Mouse (Mus musculus) liver, adult 2 months (tissue): Measurements from ENCODE around the gene Gcnt7. TPM values are rescaled to one million over a fixed set of nuclear protein-coding genes. Genes with fewer than 3 reads are reported as not detected.
A peak's percentile ranks its signal among the peaks of the same experiment; 100 is the strongest.

Experiments
- DNase-seq: peaks from one replicate; pipeline ENCODE4 v3.0.0-alpha.2; 2011; ENCODE audit warnings: low read depth, low spot score; ENCODE audit errors: extremely low read depth
- H3K27ac ChIP-seq: fragments of 200-500 bp; replicated peaks from 2 replicates; pipeline ENCODE4 v1.5.1; 2012; ENCODE audit warnings: low read depth, mild to moderate bottlenecking, control low read depth, inconsistent platforms, low read length; ENCODE audit not compliant: insufficient read depth
- H3K27me3 ChIP-seq: fragments of 200-500 bp; 2 replicates; pipeline ENCODE4 v1.6.1; 2012; ENCODE audit warnings: mild to moderate bottlenecking, moderate library complexity, low read length, inconsistent platforms; ENCODE audit not compliant: control insufficient read depth, insufficient read depth
- H3K36me3 ChIP-seq: fragments of 200-500 bp; 2 replicates; pipeline ENCODE4 v1.6.1; 2012; ENCODE audit warnings: low read length, inconsistent platforms; ENCODE audit not compliant: control insufficient read depth, insufficient read depth
- H3K4me1 ChIP-seq: fragments of 200-500 bp; 2 replicates; pipeline ENCODE4 v1.6.1; 2011; ENCODE audit warnings: low read length; ENCODE audit not compliant: control insufficient read depth, insufficient read depth
- H3K4me3 ChIP-seq: fragments of 200-500 bp; 2 replicates; pipeline ENCODE4 v1.5.1; 2011; ENCODE audit warnings: low read depth, mild to moderate bottlenecking, control low read depth, low read length, moderate library complexity; ENCODE audit not compliant: insufficient read depth
- H3K79me2 ChIP-seq: fragments of 200-500 bp; 2 replicates; pipeline ENCODE4 v1.6.1; 2012; ENCODE audit warnings: inconsistent platforms, mild to moderate bottlenecking, low read length, moderate library complexity; ENCODE audit not compliant: control insufficient read depth, insufficient read depth
- H3K9ac ChIP-seq: fragments of 200-500 bp; 2 replicates; pipeline ENCODE4 v1.6.1; 2012; ENCODE audit warnings: low read depth, mild to moderate bottlenecking, control low read depth, inconsistent platforms, low read length
- CTCF ChIP-seq: fragments of 200-500 bp; IDR thresholded peaks from 2 replicates; pipeline ENCODE4 v1.5.1; 2011; ENCODE audit warnings: low read depth, low read length, control low read depth
- POLR2A ChIP-seq: fragments of 200-500 bp; IDR thresholded peaks from 2 replicates; pipeline ENCODE4 v1.6.1; 2011; ENCODE audit warnings: low read length, control low read depth; ENCODE audit not compliant: insufficient read depth; ENCODE audit errors: extremely low read depth
- WGBS: fragments of 180-500 bp; shearing (Covaris S2); methylation state at CpG from one replicate; pipeline ENCODE4 v1.1.7; 2018; 5-methylcytosine and 5-hydroxymethylcytosine counted together
- polyA plus RNA-seq: library from polyadenylated mRNA; depleted of rRNA; stranded (reverse); fragments of >200 nt; gene quantifications from 2 replicates; pipeline ENCODE4 v1.2.3, GENCODE M21; 2012
- total RNA-seq: library from RNA; depleted of rRNA; stranded (reverse); fragments of >200 nt; gene quantifications from 2 replicates; pipeline ENCODE4 v1.2.3, GENCODE M21; 2014

Gcnt7 gene
- total and polyA plus RNA-seq, 2 experiments: not detected

- WGBS: 4% methylated on average over 2 of the region's 2 CpGs
- Histone ChIP-seq H3K4me1 (peaks cover 9% of the 10 kb centered on the region), H3K79me2 (no peaks in the 10 kb centered on the region), H3K36me3 (no peaks in the 10 kb centered on the region), H3K27ac (no peak overlapping the region), H3K9ac (no peak overlapping the region), H3K27me3 (no peaks in the 10 kb centered on the region), H3K4me3 (no peak overlapping the region)
- no peak for TF ChIP-seq POLR2A
- TF ChIP-seq CTCF: peak; percentile 31; the same call in 1 of the 2 replicates
- peak; percentile 54 for DNase-seq
Observed at GRCm38 (mm10) chr2:172477860-172478259, 19.5 kb upstream of the Gcnt7 start.

GRCm38 (mm10) chr2:172477350-172477749 is 19.0 kb upstream of the Gcnt7 start:
- no peak for TF ChIP-seq CTCF
- Histone ChIP-seq H3K27ac (no peak overlapping the region), H3K36me3 (no peaks in the 10 kb centered on the region), H3K79me2 (no peaks in the 10 kb centered on the region), H3K4me3 (no peak overlapping the region), H3K9ac (no peak overlapping the region), H3K4me1 (peaks cover 9% of the 10 kb centered on the region), H3K27me3 (no peaks in the 10 kb centered on the region)
- WGBS: 40% methylated on average over 3 of the region's 3 CpGs
- DNase-seq: no peak

GRCm38 (mm10) chr2:172476707-172477260 is 18.4 kb upstream of the Gcnt7 start:
- 8% methylated on average over 10 of the region's 10 CpGs for WGBS
- H3K36me3 ChIP-seq: no peaks in the 10 kb centered on the region
- DNase-seq: peak; percentile 86

GRCm38 (mm10) chr2:172474970-172475369 is 16.6 kb upstream of the Gcnt7 start:
- H3K4me1 ChIP-seq: peaks cover 9% of the 10 kb centered on the region
- no peak for DNase-seq
- H3K79me2 ChIP-seq: no peaks in the 10 kb centered on the region
- no peak overlapping the region for H3K27ac ChIP-seq
- TF ChIP-seq CTCF (peak; percentile 54), POLR2A (no peak)
- WGBS: 46% methylated on average over 6 of the region's 6 CpGs
- H3K27me3 ChIP-seq: no peaks in the 10 kb centered on the region
- H3K36me3 ChIP-seq: no peaks in the 10 kb centered on the region
- H3K4me3 ChIP-seq: no peak overlapping the region
- H3K9ac ChIP-seq: no peak overlapping the region

More at GRCm38 (mm10) chr2:172476707-172477260, 18.4 kb upstream of the Gcnt7 start:
- TF ChIP-seq CTCF (no peak), POLR2A (no peak)
- H3K79me2 ChIP-seq: no peaks in the 10 kb centered on the region
- peak overlapping the region; percentile 37; the same call in 1 of the 2 replicates for H3K9ac ChIP-seq
- no peaks in the 10 kb centered on the region for H3K27me3 ChIP-seq
- H3K4me1 ChIP-seq: peaks cover 9% of the 10 kb centered on the region
- H3K4me3 ChIP-seq: no peak overlapping the region
- 0 out of 2 replicates have a peak overlapping the region, but pooled peaks have one; percentile 15 for H3K27ac ChIP-seq

- H3K9ac ChIP-seq: peak overlapping the region; percentile 26; the same call in 1 of the 2 replicates
- WGBS: 19% methylated on average over 8 of the region's 8 CpGs
Observed at GRCm38 (mm10) chr2:172473591-172473990, 15.2 kb upstream of the Gcnt7 start.

GRCm38 (mm10) chr2:172472318-172472717 is 13.9 kb upstream of the Gcnt7 start, which contains the start of gene Fam209:
Gene Fam209 (plus strand): TSS chr2:172472520.
- Histone ChIP-seq H3K79me2 (no peaks in the 10 kb centered on the region), H3K27ac (peak within 1 kb of the TSS; percentile 79)

More at GRCm38 (mm10) chr2:172473591-172473990, 15.2 kb upstream of the Gcnt7 start:
- no peak for TF ChIP-seq POLR2A
- no peak for TF ChIP-seq CTCF
- H3K27ac ChIP-seq: peak overlapping the region; percentile 79
- H3K79me2 ChIP-seq: no peaks in the 10 kb centered on the region
- peak; percentile 89 for DNase-seq
- no peaks in the 10 kb centered on the region for H3K27me3 ChIP-seq
- H3K36me3 ChIP-seq: peaks cover 2% of the 10 kb centered on the region; the same call in 1 of the 2 replicates
- H3K4me3 ChIP-seq: no peak overlapping the region
- peaks cover 9% of the 10 kb centered on the region for H3K4me1 ChIP-seq

More at GRCm38 (mm10) chr2:172472318-172472717, 13.9 kb upstream of the Gcnt7 start, which contains the start of gene Fam209:
- WGBS: 92% methylated on average over 11 of the region's 11 CpGs
- Histone ChIP-seq H3K4me1 (peaks cover 9% of the 10 kb centered on the region), H3K4me3 (no peak within 1 kb of the TSS), H3K9ac (peak within 1 kb of the TSS; percentile 26; the same call in 1 of the 2 replicates), H3K27me3 (no peaks in the 10 kb centered on the region), H3K36me3 (peaks cover 8% of the 10 kb centered on the region; the same call in 1 of the 2 replicates)
- DNase-seq: no peak
- TF ChIP-seq POLR2A (no peak), CTCF (no peak)
